Mouse (Mus musculus) liver, embryonic 11.5 days (tissue): ENCODE data around the gene Efna5. TPM values are rescaled to one million over a fixed set of nuclear protein-coding genes. Genes with fewer than 3 reads are reported as not detected.

Source experiments
- ATAC-seq: fragments of 200-750 bp; cut with Nextera tagmentation; replicated peaks from 2 replicates; pipeline ENCODE4 v1.8.0; 2017; ENCODE audit warnings: moderate number of reproducible peaks, mild to moderate bottlenecking, moderate TSS enrichment, moderate library complexity; ENCODE audit not compliant: low FRiP score
- DNase-seq: peaks from one replicate; pipeline ENCODE4 v3.0.0-alpha.2; 2017; ENCODE audit warnings: low spot score
- H3K27ac ChIP-seq: fragments of 300-500 bp; sonication (generic); 2 replicates; pipeline ENCODE4 v1.5.1; 2014; ENCODE audit warnings: mild to moderate bottlenecking, low read depth, low read length, control low read depth
- H3K27me3 ChIP-seq: fragments of 300-500 bp; sonication (generic); replicated peaks from 2 replicates; pipeline ENCODE4 v1.6.1; 2014; ENCODE audit warnings: low read length, mixed read lengths; ENCODE audit not compliant: control insufficient read depth, insufficient read depth
- H3K36me3 ChIP-seq: fragments of 300-500 bp; sonication (generic); 2 replicates; pipeline ENCODE4 v1.6.1; 2014; ENCODE audit warnings: mild to moderate bottlenecking, low read length, moderate library complexity, mixed read lengths; ENCODE audit not compliant: control insufficient read depth, insufficient read depth
- H3K4me1 ChIP-seq: fragments of 300-500 bp; sonication (generic); replicated peaks from 2 replicates; pipeline ENCODE4 v1.6.1; 2014; ENCODE audit warnings: low read length, mixed read lengths; ENCODE audit not compliant: control insufficient read depth, insufficient read depth
- H3K4me2 ChIP-seq: fragments of 300-500 bp; sonication (generic); 2 replicates; pipeline ENCODE4 v1.6.1; 2014; ENCODE audit warnings: mild to moderate bottlenecking, control low read depth, moderate library complexity
- H3K4me3 ChIP-seq: fragments of 300-500 bp; sonication (generic); 2 replicates; pipeline ENCODE4 v1.5.1; 2014; ENCODE audit warnings: low read depth, low read length, control low read depth
- H3K9ac ChIP-seq: fragments of 300-500 bp; sonication (generic); 2 replicates; pipeline ENCODE4 v1.6.1; 2014; ENCODE audit warnings: low read depth, low read length, control low read depth
- H3K9me3 ChIP-seq: fragments of 300-500 bp; sonication (generic); 2 replicates; pipeline ENCODE4 v1.6.1; 2016; ENCODE audit warnings: low read length, inconsistent platforms, mixed read lengths; ENCODE audit not compliant: control insufficient read depth
- WGBS: fragments of 180-500 bp; shearing (Covaris S2); extraction: QIAGEN DNeasy Blood & Tissue Kit; methylation state at CpG from one replicate; pipeline ENCODE4 v1.1.7; 2014; 5-methylcytosine and 5-hydroxymethylcytosine counted together
- polyA plus RNA-seq: library from polyadenylated mRNA; unstranded; fragments of >200 nt; fragmentation: Nextera tagmentation; extraction: Ambion mirVana; gene quantifications from 2 replicates; pipeline ENCODE4 v1.2.1, GENCODE M21; 2014

Gene Efna5
- polyA plus RNA-seq, 1 experiment from 2014 or later = 11.8 TPM

- H3K9me3 ChIP-seq = no peaks in the 10 kb centered on the region
- WGBS = 45% methylated on average over 3 of the region's 3 CpGs
- no peak overlapping the region for H3K4me3 ChIP-seq
- no peaks in the 10 kb centered on the region for H3K27me3 ChIP-seq
- no peak overlapping the region for H3K9ac ChIP-seq
- no peak for DNase-seq
- no peaks in the 10 kb centered on the region for H3K36me3 ChIP-seq
- H3K4me1 ChIP-seq = no peaks in the 10 kb centered on the region
- no peak overlapping the region for H3K27ac ChIP-seq
- H3K4me2 ChIP-seq = no peak overlapping the region
- no peak for ATAC-seq
Measured at GRCm38 (mm10) chr17:62787855-62788254, 93.3 kb downstream of the Efna5 start.

DNA sequence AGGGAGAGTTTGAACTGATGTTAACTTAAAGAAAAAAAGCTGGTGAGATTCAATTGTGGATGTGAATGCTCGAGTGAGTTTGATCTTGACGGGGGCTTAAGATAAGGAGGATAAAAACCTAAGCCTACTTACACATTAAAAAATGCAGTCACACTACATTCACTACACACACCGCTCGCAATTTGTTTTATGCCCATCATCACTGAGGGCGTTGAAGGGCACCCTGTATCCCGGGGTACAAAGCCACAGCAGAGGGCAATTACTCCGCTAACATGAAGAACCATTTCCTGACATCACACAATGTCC, 94.6 kb downstream of the Efna5 start:
- Histone ChIP-seq H3K27ac (no peak overlapping the region), H3K4me2 (no peak overlapping the region), H3K9ac (no peak overlapping the region), H3K4me3 (no peak overlapping the region), H3K9me3 (no peaks in the 10 kb centered on the region), H3K36me3 (no peaks in the 10 kb centered on the region), H3K4me1 (no peaks in the 10 kb centered on the region), H3K27me3 (no peaks in the 10 kb centered on the region)
- DNase-seq = no peak
- no peak for ATAC-seq
- WGBS = 71% methylated on average over 7 of the region's 7 CpGs

DNA sequence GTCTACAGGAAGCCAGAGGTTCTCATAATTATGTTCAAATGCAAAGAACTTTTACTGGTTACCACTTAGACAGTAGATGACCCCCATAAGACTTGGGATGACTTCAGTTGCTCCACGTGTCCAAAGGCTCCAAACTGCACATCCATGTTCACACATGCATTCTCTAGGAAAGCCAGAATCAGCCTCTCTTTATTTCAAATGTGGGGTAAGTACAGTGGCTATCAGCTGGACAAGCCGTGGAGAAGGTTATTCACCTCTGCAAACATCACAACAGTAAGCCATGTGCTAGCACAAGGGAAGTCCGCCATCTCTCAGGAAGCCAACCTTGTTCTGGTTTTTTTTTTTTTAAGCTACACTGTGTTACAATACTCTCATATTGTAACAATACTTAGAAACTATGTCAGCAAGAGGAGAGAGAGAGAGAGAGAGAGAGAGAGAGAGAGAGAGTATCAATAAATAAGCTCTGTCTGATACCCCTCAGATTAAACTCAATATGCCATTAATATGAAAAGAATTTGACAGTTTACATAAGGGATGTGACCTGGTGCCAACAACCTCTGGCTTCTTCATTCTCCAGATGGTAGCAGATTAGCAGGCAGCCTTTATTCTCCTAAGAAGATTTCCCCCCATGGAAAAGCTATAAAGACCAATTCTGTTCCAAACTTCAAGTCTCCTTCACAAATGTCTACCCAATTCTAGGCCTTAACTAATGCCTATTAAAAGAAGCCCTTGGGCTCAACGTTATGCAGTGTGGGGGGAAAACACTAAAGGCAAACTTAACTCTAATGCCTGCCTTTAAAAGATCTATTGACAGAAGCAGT, 95.1 kb downstream of the Efna5 start:
- no peak overlapping the region for H3K4me2 ChIP-seq
- no peaks in the 10 kb centered on the region for H3K36me3 ChIP-seq
- no peaks in the 10 kb centered on the region for H3K27me3 ChIP-seq
- ATAC-seq = no peak
- WGBS = 66% methylated on average over 4 of the region's 4 CpGs
- H3K9ac ChIP-seq = no peak overlapping the region
- H3K27ac ChIP-seq = no peak overlapping the region
- no peak overlapping the region for H3K4me3 ChIP-seq
- no peaks in the 10 kb centered on the region for H3K9me3 ChIP-seq
- no peak for DNase-seq
- no peaks in the 10 kb centered on the region for H3K4me1 ChIP-seq

GRCm38 (mm10) chr17:62784274-62785171, 96.6 kb downstream of the Efna5 start:
- Histone ChIP-seq H3K4me3 (no peak overlapping the region), H3K4me2 (peak overlapping the region; percentile 19), H3K9ac (no peak overlapping the region), H3K27me3 (no peaks in the 10 kb centered on the region), H3K9me3 (no peaks in the 10 kb centered on the region), H3K4me1 (no peaks in the 10 kb centered on the region), H3K36me3 (no peaks in the 10 kb centered on the region), H3K27ac (no peak overlapping the region)
- ATAC-seq = 0 out of 2 replicates have a peak, but pooled peaks have one; percentile 18
- WGBS = 60% methylated on average over 27 of the region's 27 CpGs
- DNase-seq = no peak

DNA sequence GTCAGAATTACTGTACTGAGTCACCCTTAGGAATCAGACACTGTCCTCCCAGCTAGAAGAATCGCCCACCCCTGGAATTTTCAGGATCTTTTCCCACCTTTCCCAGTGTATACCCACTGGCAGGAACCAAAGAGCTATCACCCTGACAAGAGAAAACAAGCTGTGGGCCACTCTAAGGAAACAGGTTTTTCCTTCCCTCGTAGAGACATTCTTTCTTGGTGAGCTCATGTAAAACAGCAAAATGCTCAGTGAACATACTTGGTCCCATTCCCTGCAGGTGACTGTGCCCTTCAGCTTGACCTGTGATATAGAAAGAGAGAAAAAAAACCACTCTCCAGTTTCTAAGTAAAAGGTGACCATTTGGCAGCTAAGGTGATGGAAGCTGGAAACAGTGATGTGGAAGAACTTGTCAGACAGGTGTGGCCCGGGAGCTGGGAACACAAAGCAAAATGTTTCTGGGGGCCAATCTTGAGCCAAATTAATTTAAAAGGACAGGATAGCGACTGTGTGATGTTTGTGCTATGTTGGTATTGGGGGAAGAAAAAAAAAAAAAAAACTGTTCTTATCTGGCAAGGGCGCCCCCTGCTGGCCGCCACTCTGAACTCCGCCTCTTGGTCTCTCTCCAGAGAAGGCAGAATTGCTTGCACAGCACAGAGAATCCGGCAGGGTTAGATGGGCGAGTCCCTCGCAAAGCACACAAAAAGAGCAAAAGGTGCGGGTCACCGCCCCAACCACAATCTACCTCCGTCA, 97.4 kb downstream of the Efna5 start:
- WGBS = 18% methylated on average over 13 of the region's 13 CpGs
- H3K27ac ChIP-seq = no peak overlapping the region
- H3K9ac ChIP-seq = no peak overlapping the region
- H3K9me3 ChIP-seq = no peaks in the 10 kb centered on the region
- peak overlapping the region; percentile 19 for H3K4me2 ChIP-seq
- H3K36me3 ChIP-seq = no peaks in the 10 kb centered on the region
- H3K4me3 ChIP-seq = no peak overlapping the region
- ATAC-seq (peak; percentile 63), DNase-seq (peak; percentile 71)
- H3K4me1 ChIP-seq = no peaks in the 10 kb centered on the region
- no peaks in the 10 kb centered on the region for H3K27me3 ChIP-seq

- no peak overlapping the region for H3K27ac ChIP-seq
- H3K4me3 ChIP-seq = no peak overlapping the region
- DNase-seq = no peak
- WGBS = 62% methylated on average over 13 of the region's 13 CpGs
- no peak overlapping the region for H3K9ac ChIP-seq
- 0 out of 2 replicates have a peak, but pooled peaks have one; percentile 14 for ATAC-seq
- H3K4me1 ChIP-seq = no peaks in the 10 kb centered on the region; the same call in 1 of the 2 replicates
- no peaks in the 10 kb centered on the region for H3K36me3 ChIP-seq
- no peak overlapping the region for H3K4me2 ChIP-seq
- H3K9me3 ChIP-seq = no peaks in the 10 kb centered on the region
- no peaks in the 10 kb centered on the region for H3K27me3 ChIP-seq
Measured at GRCm38 (mm10) chr17:62782826-62783404, 98.2 kb downstream of the Efna5 start.

DNA sequence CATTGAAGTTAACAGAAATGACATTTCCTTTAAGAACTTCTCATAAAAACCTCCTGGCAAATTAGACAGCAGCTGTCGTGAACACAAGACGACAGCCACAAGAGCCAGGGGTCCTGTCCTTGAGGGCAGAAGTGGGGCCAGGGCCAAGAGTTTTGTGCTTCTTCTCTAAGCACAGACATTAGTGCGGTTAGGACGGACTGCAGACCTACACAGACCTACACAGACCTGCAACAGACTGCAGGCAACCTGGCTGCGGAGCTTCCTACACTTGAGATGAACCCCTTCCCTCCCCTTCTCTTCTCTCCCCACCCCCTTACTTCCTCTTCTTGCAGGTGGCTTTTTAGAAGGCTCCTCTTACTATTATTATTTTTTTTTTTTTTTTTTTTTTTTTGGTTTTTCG, 100.0 kb downstream of the Efna5 start:
- H3K9ac ChIP-seq = no peak overlapping the region
- ATAC-seq = no peak

GRCm38 (mm10) chr17:62777858-62778564, 103.1 kb downstream of the Efna5 start:
- H3K9me3 ChIP-seq = no peaks in the 10 kb centered on the region
- 70% methylated on average over 10 of the region's 10 CpGs for WGBS
- H3K4me3 ChIP-seq = no peak overlapping the region
- H3K4me2 ChIP-seq = no peak overlapping the region
- ATAC-seq = no peak
- H3K27me3 ChIP-seq = no peaks in the 10 kb centered on the region
- no peak overlapping the region for H3K27ac ChIP-seq
- DNase-seq = no peak
- no peak overlapping the region for H3K9ac ChIP-seq
- no peaks in the 10 kb centered on the region for H3K36me3 ChIP-seq
- H3K4me1 ChIP-seq = no peaks in the 10 kb centered on the region; the same call in 1 of the 2 replicates

More for the DNA sequence above, 100.0 kb downstream of the Efna5 start:
- no peak overlapping the region for H3K4me3 ChIP-seq
- no peaks in the 10 kb centered on the region for H3K36me3 ChIP-seq
- no peaks in the 10 kb centered on the region; the same call in 1 of the 2 replicates for H3K4me1 ChIP-seq
- H3K9me3 ChIP-seq = no peaks in the 10 kb centered on the region
- H3K4me2 ChIP-seq = no peak overlapping the region
- no peak for DNase-seq
- H3K27ac ChIP-seq = no peak overlapping the region
- no peaks in the 10 kb centered on the region for H3K27me3 ChIP-seq
- WGBS = 79% methylated on average over 5 of the region's 6 CpGs
